Mouse (Mus musculus): Measurements from ENCODE around the gene Hectd4.

DNA sequence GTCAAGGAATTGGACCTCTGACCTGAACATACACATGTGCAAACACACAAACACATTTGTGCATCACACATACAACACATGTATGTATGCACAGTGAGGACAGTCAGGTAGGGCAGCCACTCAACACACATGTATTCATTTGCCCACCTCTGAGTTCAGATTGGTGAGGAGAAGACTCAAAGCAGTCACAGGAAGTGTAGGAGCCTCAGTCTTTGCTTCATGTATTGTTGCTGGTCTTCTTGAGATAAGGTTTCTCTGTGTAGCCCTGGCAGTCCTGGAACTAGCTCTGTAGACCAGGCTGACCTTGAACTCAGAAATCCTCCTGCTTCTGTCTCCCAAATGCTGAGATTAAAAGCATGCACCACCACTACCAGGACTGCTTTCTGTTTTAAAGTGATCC, 21.2 kb downstream of the Hectd4 start:
- TF ChIP-seq CTCF (IDR thresholded peaks at IDR 0.05), result no peak
- no peak for TF ChIP-seq POLR2A (IDR thresholded peaks at IDR 0.05; ENCODE audit: insufficient read depth, low read depth, low read length)

All from heart, adult 2 months (tissue).